Mouse (Mus musculus): ENCODE measurements around the gene Tlnrd1. TPM values are rescaled to one million over a fixed set of nuclear protein-coding genes. Genes with fewer than 3 reads are reported as not detected.
"Not testable (repeated sequence)": the region's sequence is repeated elsewhere in the genome, so short reads cannot be mapped to it uniquely, and the experiment has no call there.

Tlnrd1 gene
- 10 to 100 TPM in 1 of 2 experiments, 1 to 10 TPM in 1; 6.8 to 10.9 TPM for total RNA-seq (2021)
- long read RNA-seq, experiment 1, full-length matches to known transcripts = 48 of 48 reads
- long read RNA-seq, experiment 1, partial matches to known transcripts = 0 of 48 reads
- long read RNA-seq, experiment 1, other reads (novel, unspliced or antisense) = 0 of 48 reads
- long read RNA-seq, experiment 2, full-length matches to known transcripts = 24 of 24 reads
- long read RNA-seq, experiment 2, partial matches to known transcripts = 0 of 24 reads
- long read RNA-seq, experiment 2, other reads (novel, unspliced or antisense) = 0 of 24 reads

GRCm38 (mm10) chr7:83884021-83884658 lies at the start of gene Tlnrd1, which contains the start of gene Mesd:
Gene Tlnrd1 (minus strand): TSS chr7:83884305.
Gene Mesd (plus strand): TSS chr7:83884466.
- DNase-seq = peak; percentile 78

GRCm38 (mm10) chr7:83921637-83922036 lies 37.5 kb upstream of the Tlnrd1 start:
- DNase-seq = no peak

- no peak for DNase-seq
Observed at GRCm38 (mm10) chr7:83920241-83920640, 36.1 kb upstream of the Tlnrd1 start.

- DNase-seq = peak; percentile 91
Observed at GRCm38 (mm10) chr7:83914566-83914965, 30.5 kb upstream of the Tlnrd1 start.

- DNase-seq = no peak
Observed at GRCm38 (mm10) chr7:83913995-83914394, 29.9 kb upstream of the Tlnrd1 start.

GRCm38 (mm10) chr7:83913405-83913932 lies 29.4 kb upstream of the Tlnrd1 start:
- DNase-seq = no peak

- DNase-seq = no peak
Observed at GRCm38 (mm10) chr7:83911909-83912308, 27.8 kb upstream of the Tlnrd1 start.

- DNase-seq = no peak
Observed at GRCm38 (mm10) chr7:83904831-83905230, 20.7 kb upstream of the Tlnrd1 start.

- no peak for DNase-seq
Observed at GRCm38 (mm10) chr7:83902296-83903145, 18.4 kb upstream of the Tlnrd1 start.

GRCm38 (mm10) chr7:83901425-83901824 lies 17.3 kb upstream of the Tlnrd1 start:
- no peak for DNase-seq

GRCm38 (mm10) chr7:83900519-83900918 lies 16.4 kb upstream of the Tlnrd1 start:
- no peak for DNase-seq

- DNase-seq = no peak
Observed at GRCm38 (mm10) chr7:83898267-83898666, 14.2 kb upstream of the Tlnrd1 start.

- DNase-seq = no peak
Observed at GRCm38 (mm10) chr7:83896077-83896740, 12.1 kb upstream of the Tlnrd1 start.

GRCm38 (mm10) chr7:83894348-83894747 lies 10.2 kb upstream of the Tlnrd1 start:
- DNase-seq = no peak

GRCm38 (mm10) chr7:83892333-83892669 lies 8.2 kb upstream of the Tlnrd1 start:
- no peak for DNase-seq

GRCm38 (mm10) chr7:83891433-83892332 lies 7.6 kb upstream of the Tlnrd1 start:
- peak; percentile 98 for DNase-seq

- DNase-seq = not testable (repeated sequence)
Observed at GRCm38 (mm10) chr7:83889946-83890345, 5.8 kb upstream of the Tlnrd1 start.

- peak; percentile 39 for DNase-seq
Observed at GRCm38 (mm10) chr7:83889383-83889782, 5.3 kb upstream of the Tlnrd1 start.

GRCm38 (mm10) chr7:83886366-83887129 lies 2.4 kb upstream of the Tlnrd1 start:
- DNase-seq = no peak

- DNase-seq = no peak
Observed at GRCm38 (mm10) chr7:83885835-83886234, 1.7 kb upstream of the Tlnrd1 start.
